Mouse (Mus musculus) heart, postnatal 36 days (tissue): ENCODE data around the gene Tm9sf3. TPM values are rescaled to one million over a fixed set of nuclear protein-coding genes. Genes with fewer than 3 reads are reported as not detected.

ENCODE experiments used
- DNase-seq, 2 experiments: peaks; one replicate each; pipeline ENCODE4 v3.0.0; 2021 to 2022
- intact Hi-C: fragments of 180-260 bp; cut with DNase I; formaldehyde crosslinking; loops from one replicate; pipeline ENCODE4 v1.15.1; 2025
- total RNA-seq, 2 experiments: library from RNA; stranded (reverse); gene quantifications; 2 replicates each; pipeline ENCODE4 v1.2.3; 2021

Tm9sf3 gene
- total RNA-seq, 2 experiments from 2014 or later: 73.5 to 75.7 TPM

- intact Hi-C loops: no loop called here
These were observed 568 bp upstream of the Tm9sf3 start for GRCm38 (mm10) chr19:41264331-41264799.

GRCm38 (mm10) chr19:41262712-41263629 lies 826 bp downstream of the Tm9sf3 start:
- intact Hi-C loops: no loop called here
- DNase-seq: peak; percentile 69 to 85

More at GRCm38 (mm10) chr19:41264331-41264799, 568 bp upstream of the Tm9sf3 start:
- no peak for DNase-seq

- intact Hi-C loops: no loop called here
- DNase-seq: no peak
These were observed 3.1 kb downstream of the Tm9sf3 start for GRCm38 (mm10) chr19:41260736-41261135.

- no peak for DNase-seq
- intact Hi-C loops: no loop called here
These were observed 4.5 kb downstream of the Tm9sf3 start for GRCm38 (mm10) chr19:41259256-41259655.

- peak; percentile 39 to 58 for DNase-seq
- intact Hi-C loops: no loop called here
These were observed 5.1 kb downstream of the Tm9sf3 start for GRCm38 (mm10) chr19:41258707-41259106.

- intact Hi-C loops: no loop called here
- no peak for DNase-seq
These were observed 9.2 kb downstream of the Tm9sf3 start for GRCm38 (mm10) chr19:41254584-41254983.

- intact Hi-C loops: no loop called here
- DNase-seq: no peak
These were observed 14.8 kb downstream of the Tm9sf3 start for GRCm38 (mm10) chr19:41248968-41249367.

GRCm38 (mm10) chr19:41248271-41248670 lies 15.5 kb downstream of the Tm9sf3 start:
- no peak for DNase-seq
- intact Hi-C loops: no loop called here

GRCm38 (mm10) chr19:41246271-41246670 lies 17.5 kb downstream of the Tm9sf3 start:
- intact Hi-C loops: no loop called here
- no peak for DNase-seq

GRCm38 (mm10) chr19:41244581-41244980 lies 19.2 kb downstream of the Tm9sf3 start:
- intact Hi-C loops: loop anchor here (1.0 to 2.0 kb wide), 2 partner anchors 139 to 158 kb away; no protein-coding TSS in a partner anchor
- peak; percentile 51 to 71 for DNase-seq

- intact Hi-C loops: no loop called here
- DNase-seq: no peak
These were observed 21.8 kb downstream of the Tm9sf3 start for GRCm38 (mm10) chr19:41241997-41242396.

- DNase-seq: no peak
- intact Hi-C loops: no loop called here
These were observed 30.1 kb downstream of the Tm9sf3 start for GRCm38 (mm10) chr19:41233698-41234097.

- intact Hi-C loops: loop anchor here (5.0 kb wide), 1 partner anchor 121 kb away; no protein-coding TSS in a partner anchor
- DNase-seq: no peak
These were observed 55.5 kb downstream of the Tm9sf3 start for GRCm38 (mm10) chr19:41208326-41208725.

GRCm38 (mm10) chr19:41206811-41207344 lies 56.9 kb downstream of the Tm9sf3 start, which contains the start of gene Tll2:
Gene Tll2 (minus strand): TSS chr19:41206835.
- intact Hi-C loops: loop anchor here (5.0 kb wide), 1 partner anchor 120 kb away; no protein-coding TSS in a partner anchor

GRCm38 (mm10) chr19:41206041-41206810 lies 57.6 kb downstream of the Tm9sf3 start:
- peak in 1 of 2 experiments; percentile 7 for DNase-seq
- intact Hi-C loops: loop anchor here (5.0 kb wide), 1 partner anchor 119 kb away; no protein-coding TSS in a partner anchor

More at GRCm38 (mm10) chr19:41206811-41207344, 56.9 kb downstream of the Tm9sf3 start, which contains the start of gene Tll2:
- peak; percentile 53 to 55 for DNase-seq

- intact Hi-C loops: loop anchor here (1.0 to 5.0 kb wide), 2 partner anchors 99 to 117 kb away; no protein-coding TSS in a partner anchor
- DNase-seq: peak in 1 of 2 experiments; percentile 18
These were observed 59.4 kb downstream of the Tm9sf3 start for GRCm38 (mm10) chr19:41204159-41205081.

- intact Hi-C loops: no loop called here
These were observed 66.2 kb downstream of the Tm9sf3 start for GRCm38 (mm10) chr19:41197606-41198005.

GRCm38 (mm10) chr19:41193379-41193778 lies 70.4 kb downstream of the Tm9sf3 start:
- no peak for DNase-seq
- intact Hi-C loops: no loop called here

More at GRCm38 (mm10) chr19:41197606-41198005, 66.2 kb downstream of the Tm9sf3 start:
- no peak for DNase-seq

- no peak for DNase-seq
- intact Hi-C loops: no loop called here
These were observed 70.8 kb downstream of the Tm9sf3 start for GRCm38 (mm10) chr19:41192953-41193352.
